Mouse (Mus musculus) intestine, embryonic 15.5 days (tissue): ENCODE measurements around the gene Gimap3. TPM values are rescaled to one million over a fixed set of nuclear protein-coding genes. Genes with fewer than 3 reads are reported as not detected.
A peak's percentile ranks its signal among the peaks of the same experiment; 100 is the strongest.

ENCODE experiments used
- ATAC-seq: fragments of 200-750 bp; cut with Nextera tagmentation; 2 replicates; pipeline ENCODE4 v1.8.0; 2017; ENCODE audit warnings: moderate TSS enrichment, moderate library complexity
- H3K27ac ChIP-seq: fragments of 300-500 bp; sonication (generic); 2 replicates; pipeline ENCODE4 v1.5.1; 2015; ENCODE audit warnings: mild to moderate bottlenecking, inconsistent platforms
- H3K27me3 ChIP-seq: fragments of 300-500 bp; sonication (generic); replicated peaks from 2 replicates; pipeline ENCODE4 v1.6.1; 2015; ENCODE audit warnings: inconsistent platforms
- H3K36me3 ChIP-seq: fragments of 300-500 bp; sonication (generic); 2 replicates; pipeline ENCODE4 v1.6.1; 2015; ENCODE audit warnings: inconsistent platforms
- H3K4me1 ChIP-seq: fragments of 300-500 bp; sonication (generic); replicated peaks from 2 replicates; pipeline ENCODE4 v1.6.1; 2015; ENCODE audit warnings: inconsistent platforms
- H3K4me2 ChIP-seq: fragments of 300-500 bp; sonication (generic); replicated peaks from 2 replicates; pipeline ENCODE4 v1.6.1; 2015; ENCODE audit warnings: mild to moderate bottlenecking, inconsistent platforms
- H3K4me3 ChIP-seq: fragments of 300-500 bp; sonication (generic); replicated peaks from 2 replicates; pipeline ENCODE4 v1.5.1; 2015; ENCODE audit warnings: inconsistent platforms
- H3K9ac ChIP-seq: fragments of 300-500 bp; sonication (generic); 2 replicates; pipeline ENCODE4 v1.6.1; 2015; ENCODE audit warnings: inconsistent platforms
- H3K9me3 ChIP-seq: fragments of 300-500 bp; sonication (generic); 2 replicates; pipeline ENCODE4 v1.6.1; 2016; ENCODE audit warnings: inconsistent platforms
- WGBS: fragments of 180-500 bp; shearing (Covaris S2); methylation state at CpG from one replicate; pipeline ENCODE4 v1.1.7; 2015; 5-methylcytosine and 5-hydroxymethylcytosine counted together
- polyA plus RNA-seq: library from polyadenylated mRNA; unstranded; fragments of >200 nt; fragmentation: Nextera tagmentation; extraction: Ambion mirVana; gene quantifications from 2 replicates; pipeline ENCODE4 v1.2.1, GENCODE M21; 2015

Gimap3 gene
- polyA plus RNA-seq, 1 experiment from 2014 or later, result 0.20 TPM

DNA sequence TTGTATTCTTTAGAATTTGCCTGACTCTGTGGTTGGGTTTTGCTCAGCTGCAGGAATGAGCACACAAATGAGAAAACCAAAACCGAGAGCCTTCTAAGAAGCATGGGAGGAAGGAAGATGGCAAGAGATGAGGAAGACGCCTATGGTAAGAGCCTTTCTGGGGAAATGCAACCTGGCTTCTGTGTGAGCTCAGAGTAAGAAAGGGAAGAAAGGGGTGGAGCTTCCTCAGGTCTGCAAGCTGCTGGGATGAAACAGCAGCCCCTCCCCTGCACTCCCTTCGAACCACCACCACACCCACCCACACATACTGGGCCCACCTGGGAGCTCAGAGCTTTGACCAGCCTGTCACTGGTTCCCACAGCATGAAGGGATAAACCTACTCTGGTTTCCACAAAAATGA lies 29.4 kb downstream of the Gimap3 start:
- Histone ChIP-seq H3K9me3 (no peaks in the 10 kb centered on the region), H3K4me3 (0 out of 2 replicates have a peak overlapping the region, but pooled peaks have one; percentile 6), H3K36me3 (no peaks in the 10 kb centered on the region), H3K4me2 (peak overlapping the region; percentile 89), H3K27me3 (peaks cover 10% of the 10 kb centered on the region), H3K9ac (no peak overlapping the region), H3K27ac (peak overlapping the region; percentile 89), H3K4me1 (peaks cover 16% of the 10 kb centered on the region)
- 22% methylated on average over 3 of the region's 3 CpGs for WGBS
- ATAC-seq, result peak; percentile 79

DNA sequence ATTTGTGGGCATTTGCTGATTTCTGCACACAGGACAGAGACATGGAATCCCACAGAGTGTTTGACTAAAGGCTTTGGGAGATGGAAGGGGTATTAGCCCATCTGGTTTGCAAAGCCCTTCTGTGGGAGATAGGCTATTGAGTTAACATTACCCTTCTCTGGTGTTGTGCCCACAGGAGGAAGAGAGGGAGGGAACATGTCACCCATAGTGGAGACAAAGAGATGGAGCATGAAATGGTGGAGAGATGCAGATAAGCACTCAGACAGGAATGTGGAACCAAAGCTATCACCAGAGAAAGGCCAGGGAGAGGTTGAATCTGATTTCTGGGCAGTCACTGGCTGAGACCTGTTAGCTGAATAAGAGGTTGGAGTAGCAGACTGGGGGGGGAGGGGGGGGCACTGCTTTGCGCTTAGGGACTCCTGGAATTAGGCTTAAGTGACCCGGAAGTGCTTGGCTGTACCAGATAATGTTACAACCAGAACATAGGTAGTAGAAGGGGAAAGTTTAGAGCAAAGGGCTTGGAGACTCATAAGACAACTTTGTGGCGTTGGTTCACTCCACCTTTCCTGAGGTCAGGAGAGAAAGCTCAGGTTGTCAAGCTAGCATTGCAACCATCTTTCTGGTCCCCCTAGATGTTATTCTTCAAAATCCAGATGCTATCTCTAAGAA lies 30.0 kb downstream of the Gimap3 start:
- Histone ChIP-seq H3K4me3 (peak overlapping the region; percentile 15), H3K4me1 (peaks cover 16% of the 10 kb centered on the region), H3K36me3 (no peaks in the 10 kb centered on the region), H3K4me2 (peak overlapping the region; percentile 89), H3K9me3 (no peaks in the 10 kb centered on the region), H3K27me3 (peaks cover 10% of the 10 kb centered on the region), H3K27ac (peak overlapping the region; percentile 89), H3K9ac (no peak overlapping the region)
- 50% methylated on average over 3 of the region's 3 CpGs for WGBS
- ATAC-seq, result no peak

DNA sequence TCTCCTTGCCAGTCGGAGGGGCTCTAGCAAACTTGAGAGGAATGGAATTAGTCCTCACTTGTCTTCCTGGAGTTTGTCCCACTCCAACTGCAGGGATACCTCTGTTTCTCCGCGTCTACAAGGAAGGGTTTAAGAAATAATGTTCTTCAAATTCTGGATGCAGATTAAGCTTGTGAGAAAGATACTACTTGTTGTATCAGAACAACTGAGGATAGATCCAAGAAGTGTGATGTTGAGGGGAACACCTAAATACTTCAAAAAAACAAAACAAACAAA lies 30.9 kb downstream of the Gimap3 start:
- Histone ChIP-seq H3K4me3 (peak overlapping the region; percentile 15; the same call in 1 of the 2 replicates), H3K4me1 (peaks cover 16% of the 10 kb centered on the region), H3K9me3 (no peaks in the 10 kb centered on the region), H3K9ac (no peak overlapping the region), H3K27ac (no peak overlapping the region), H3K27me3 (peaks cover 10% of the 10 kb centered on the region), H3K4me2 (peak overlapping the region; percentile 89), H3K36me3 (no peaks in the 10 kb centered on the region)
- 81% methylated on average over 3 of the region's 3 CpGs for WGBS
- ATAC-seq, result no peak

DNA sequence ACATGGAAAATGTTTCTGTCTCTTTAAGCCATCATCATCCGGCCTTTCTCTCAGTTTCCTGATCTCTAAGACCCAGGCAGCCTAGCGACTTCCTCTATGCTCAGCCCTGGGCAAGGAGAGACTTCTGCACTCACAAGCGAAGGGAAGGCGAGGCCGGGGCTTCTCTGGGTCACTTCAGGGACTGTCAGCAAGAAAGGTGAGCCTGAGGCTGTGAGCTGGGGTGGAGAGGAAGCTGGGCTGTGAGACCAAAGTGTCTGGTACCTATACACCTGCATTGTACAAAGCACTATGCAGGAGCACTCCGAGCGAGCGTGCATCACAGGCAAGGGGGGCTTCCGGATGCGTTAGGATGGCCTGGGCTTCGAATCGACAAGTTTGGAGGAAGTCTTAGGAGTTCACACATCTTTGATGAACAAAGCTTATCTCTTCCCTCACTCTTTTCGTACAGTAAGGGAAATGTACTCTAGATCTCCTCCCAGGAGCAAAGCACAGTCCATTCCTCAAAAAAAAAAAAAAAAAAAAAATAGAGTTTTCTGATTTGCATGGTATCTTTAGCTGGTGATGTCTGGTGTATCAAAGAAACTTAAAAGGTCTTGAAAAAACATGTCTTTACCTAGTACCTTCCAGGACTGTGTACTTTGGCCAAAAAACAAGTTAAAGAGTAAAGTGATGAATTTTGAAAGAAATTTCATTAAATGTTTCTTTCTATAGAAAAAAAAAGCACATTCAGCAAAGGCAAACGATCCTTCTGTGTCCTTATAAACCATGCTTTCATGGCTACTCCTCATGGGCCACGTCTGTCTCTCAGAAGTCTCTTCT lies 31.5 kb downstream of the Gimap3 start, which contains the start of gene Gimap1:
Gene Gimap1 (plus strand): TSS at position 94 of the 819 bp plus-strand sequence.
- Histone ChIP-seq H3K9me3 (no peaks in the 10 kb centered on the region), H3K27ac (peak within 1 kb of the TSS; percentile 54; the same call in 1 of the 2 replicates)

DNA sequence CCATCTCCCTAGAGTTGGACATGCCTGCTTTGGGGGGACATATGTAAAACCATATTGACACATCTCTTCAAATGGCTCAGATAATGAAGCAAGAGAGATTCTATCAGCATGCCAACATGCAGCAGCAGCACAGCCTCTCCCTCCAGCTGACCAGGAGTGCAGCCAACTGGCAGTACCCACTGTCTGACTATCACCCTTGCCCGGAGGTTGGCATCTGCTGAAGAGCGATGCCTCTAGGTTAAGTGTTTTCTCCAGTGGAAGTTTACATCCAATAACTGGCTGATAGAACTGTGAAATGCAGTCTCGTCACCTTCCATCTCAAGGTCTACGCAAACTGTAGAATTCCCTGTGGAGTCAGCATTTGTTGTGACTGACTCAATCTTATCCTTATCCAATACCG lies 33.0 kb downstream of the Gimap3 start:
- Histone ChIP-seq H3K4me2 (no peak overlapping the region), H3K27ac (no peak overlapping the region), H3K4me1 (peaks cover 9% of the 10 kb centered on the region; the same call in 1 of the 2 replicates), H3K4me3 (no peak overlapping the region), H3K9ac (no peak overlapping the region), H3K36me3 (no peaks in the 10 kb centered on the region), H3K9me3 (no peaks in the 10 kb centered on the region), H3K27me3 (peaks cover 7% of the 10 kb centered on the region)
- no peak for ATAC-seq
- 88% methylated on average over 5 of the region's 5 CpGs for WGBS

More for the DNA sequence above, 31.5 kb downstream of the Gimap3 start, which contains the start of gene Gimap1:
- 65% methylated on average over 15 of the region's 15 CpGs for WGBS
- ATAC-seq, result no peak
- H3K36me3 ChIP-seq, result no peaks in the 10 kb centered on the region
- peak within 1 kb of the TSS; percentile 20; the same call in 1 of the 2 replicates for H3K9ac ChIP-seq
- H3K4me3 ChIP-seq, result peak within 1 kb of the TSS; percentile 34
- H3K27me3 ChIP-seq, result peaks cover 10% of the 10 kb centered on the region
- peak within 1 kb of the TSS; percentile 89 for H3K4me2 ChIP-seq
- H3K4me1 ChIP-seq, result peaks cover 16% of the 10 kb centered on the region

DNA sequence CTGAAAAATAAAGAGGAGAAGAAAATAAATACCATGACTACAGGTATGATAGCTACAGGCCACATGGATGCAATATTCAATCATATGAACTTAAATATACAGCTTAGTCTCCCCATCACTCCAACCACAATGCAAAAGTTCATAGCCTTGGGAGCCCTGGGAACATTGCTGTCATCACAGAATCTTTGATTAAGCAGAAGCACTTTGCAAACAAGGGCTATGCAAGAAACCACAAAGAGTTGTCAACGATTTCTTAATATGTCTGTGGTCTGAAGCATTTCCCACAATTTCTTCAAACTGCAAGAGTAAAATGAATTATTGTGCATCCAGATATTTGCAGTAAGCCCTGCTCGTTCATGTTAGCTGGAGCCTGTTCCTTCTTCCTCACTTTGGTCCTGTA lies 33.6 kb downstream of the Gimap3 start:
- peaks cover under 1% of the 10 kb centered on the region; the same call in 1 of the 2 replicates for H3K27me3 ChIP-seq
- no peak overlapping the region for H3K27ac ChIP-seq
- WGBS, result 81% methylated on average over 2 of the region's 2 CpGs
- H3K9ac ChIP-seq, result no peak overlapping the region
- no peaks in the 10 kb centered on the region for H3K9me3 ChIP-seq
- no peak overlapping the region for H3K4me2 ChIP-seq
- no peak overlapping the region for H3K4me3 ChIP-seq
- peaks cover 4% of the 10 kb centered on the region; the same call in 1 of the 2 replicates for H3K4me1 ChIP-seq
- no peak for ATAC-seq
- H3K36me3 ChIP-seq, result no peaks in the 10 kb centered on the region

DNA sequence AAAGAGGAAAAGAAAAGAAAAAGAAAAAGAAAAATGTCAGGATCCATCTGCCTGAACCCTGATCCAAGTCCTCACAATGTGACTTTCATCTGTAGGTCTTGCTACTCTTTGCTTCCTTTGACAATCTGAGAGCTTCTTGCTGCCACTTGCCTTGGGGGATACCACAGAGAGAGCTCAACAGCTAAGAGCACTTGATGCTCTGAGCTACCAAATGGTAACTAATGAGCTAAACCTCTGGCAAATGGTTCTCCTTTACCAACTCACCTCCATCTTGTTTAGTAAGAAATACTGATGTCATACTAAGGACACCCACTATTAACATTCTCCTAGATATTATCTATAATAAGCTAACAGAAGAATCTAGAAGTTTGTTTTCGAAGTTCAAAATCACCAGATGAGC lies 37.0 kb downstream of the Gimap3 start:
- no peaks in the 10 kb centered on the region for H3K27me3 ChIP-seq
- no peak overlapping the region for H3K9ac ChIP-seq
- H3K36me3 ChIP-seq, result no peaks in the 10 kb centered on the region
- no peaks in the 10 kb centered on the region for H3K4me1 ChIP-seq
- H3K9me3 ChIP-seq, result no peaks in the 10 kb centered on the region
- H3K4me2 ChIP-seq, result no peak overlapping the region
- H3K4me3 ChIP-seq, result no peak overlapping the region
- WGBS, result 92% methylated on average over 1 of the region's 1 CpGs
- no peak for ATAC-seq
- no peak overlapping the region for H3K27ac ChIP-seq

DNA sequence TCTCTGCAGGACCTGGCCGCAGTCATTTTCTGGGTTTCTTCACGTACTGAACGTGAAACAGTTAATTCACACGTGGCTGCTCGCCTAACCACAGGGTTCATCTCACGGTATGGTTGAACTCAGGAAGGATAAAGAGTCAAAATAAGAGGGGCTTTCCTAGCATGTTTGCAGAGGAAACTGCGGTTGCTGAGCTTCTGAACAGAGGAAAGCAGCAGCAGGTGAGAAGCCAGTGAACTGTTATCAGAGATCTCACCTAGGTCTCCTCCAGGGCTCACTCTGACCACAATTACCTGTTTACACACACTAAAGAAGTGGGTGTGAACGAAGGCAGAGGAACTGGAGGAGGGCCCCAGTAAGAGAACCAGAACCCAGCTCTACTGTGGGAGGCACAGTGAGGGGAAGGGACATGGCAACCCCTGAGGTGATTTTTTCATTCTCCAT lies 37.8 kb downstream of the Gimap3 start:
- Histone ChIP-seq H3K9me3 (no peaks in the 10 kb centered on the region), H3K27me3 (no peaks in the 10 kb centered on the region), H3K36me3 (no peaks in the 10 kb centered on the region), H3K4me3 (no peak overlapping the region), H3K4me2 (no peak overlapping the region), H3K27ac (no peak overlapping the region), H3K9ac (no peak overlapping the region), H3K4me1 (no peaks in the 10 kb centered on the region)
- WGBS, result 38% methylated on average over 8 of the region's 8 CpGs
- peak; percentile 47 for ATAC-seq

DNA sequence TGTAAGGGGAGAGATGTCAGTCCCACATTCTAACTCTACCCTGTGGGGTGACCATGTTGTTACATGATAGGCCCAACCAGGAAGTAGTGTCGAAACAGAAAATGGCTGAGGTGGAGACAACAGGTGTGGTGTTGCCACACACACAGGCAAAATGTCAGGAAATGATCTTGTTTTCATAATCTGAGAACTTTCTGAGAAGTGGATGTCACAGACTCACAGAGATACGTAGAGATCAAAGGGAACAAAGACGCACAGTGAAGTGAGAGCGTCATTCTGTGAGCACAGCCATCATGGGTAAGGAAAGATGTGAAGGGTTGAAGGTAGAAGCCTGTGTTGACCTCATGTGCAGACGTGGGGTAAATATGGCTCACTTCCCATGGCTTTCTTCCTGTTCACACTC lies 42.9 kb downstream of the Gimap3 start:
- H3K4me3 ChIP-seq, result no peak overlapping the region
- ATAC-seq, result no peak
- H3K9ac ChIP-seq, result no peak overlapping the region
- no peaks in the 10 kb centered on the region for H3K36me3 ChIP-seq
- 90% methylated on average over 5 of the region's 5 CpGs for WGBS
- no peak overlapping the region for H3K4me2 ChIP-seq
- no peaks in the 10 kb centered on the region for H3K4me1 ChIP-seq
- no peak overlapping the region for H3K27ac ChIP-seq
- H3K27me3 ChIP-seq, result no peaks in the 10 kb centered on the region
- no peaks in the 10 kb centered on the region for H3K9me3 ChIP-seq

DNA sequence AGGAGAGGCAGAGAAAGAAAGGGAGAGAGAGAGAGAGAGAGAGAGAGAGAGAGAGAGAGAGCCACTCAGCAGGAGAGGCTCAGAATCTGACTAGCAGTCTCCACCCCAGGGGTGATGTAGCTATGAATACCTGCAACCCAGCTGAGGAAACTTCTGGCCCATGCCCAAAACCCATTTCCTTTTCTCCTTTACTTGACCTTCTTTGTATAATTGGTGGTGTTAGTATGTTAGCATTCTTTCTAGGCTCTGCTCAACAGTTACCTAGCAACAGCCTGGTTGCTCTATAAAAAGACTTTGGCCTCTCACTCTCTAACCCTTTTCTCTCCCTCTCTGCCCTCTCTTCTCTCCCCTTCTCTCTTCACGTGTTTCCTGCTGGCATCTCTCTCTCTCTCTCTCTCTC lies 45.2 kb downstream of the Gimap3 start:
- no peaks in the 10 kb centered on the region for H3K4me1 ChIP-seq
- H3K9me3 ChIP-seq, result no peaks in the 10 kb centered on the region
- no peaks in the 10 kb centered on the region for H3K27me3 ChIP-seq
- H3K4me3 ChIP-seq, result no peak overlapping the region
- H3K36me3 ChIP-seq, result no peaks in the 10 kb centered on the region
- no peak overlapping the region for H3K4me2 ChIP-seq
- H3K9ac ChIP-seq, result no peak overlapping the region
- H3K27ac ChIP-seq, result no peak overlapping the region
- ATAC-seq, result peak; percentile 75
- WGBS, result 0% methylated on average over 1 of the region's 1 CpGs

DNA sequence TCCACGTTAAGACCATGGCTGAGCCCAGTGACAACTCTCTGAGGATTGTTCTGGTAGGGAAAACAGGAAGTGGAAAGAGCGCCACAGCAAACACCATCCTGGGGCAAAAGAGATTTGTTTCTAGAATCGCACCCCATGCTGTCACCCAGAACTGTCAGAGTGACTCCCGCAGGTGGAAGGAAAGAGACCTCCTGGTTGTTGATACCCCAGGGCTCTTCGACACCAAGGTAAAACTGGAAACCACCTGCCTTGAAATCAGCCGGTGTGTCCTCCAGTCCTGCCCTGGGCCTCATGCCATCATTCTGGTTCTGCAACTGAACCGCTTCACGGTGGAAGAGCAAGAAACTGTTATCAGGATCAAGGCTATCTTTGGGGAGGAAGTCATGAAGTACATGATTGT lies 47.2 kb downstream of the Gimap3 start:
- ATAC-seq, result no peak
- Histone ChIP-seq H3K9ac (no peak overlapping the region), H3K4me3 (no peak overlapping the region), H3K9me3 (no peaks in the 10 kb centered on the region), H3K4me2 (no peak overlapping the region), H3K36me3 (no peaks in the 10 kb centered on the region), H3K27ac (no peak overlapping the region), H3K4me1 (no peaks in the 10 kb centered on the region), H3K27me3 (no peaks in the 10 kb centered on the region)
- 75% methylated on average over 8 of the region's 8 CpGs for WGBS

DNA sequence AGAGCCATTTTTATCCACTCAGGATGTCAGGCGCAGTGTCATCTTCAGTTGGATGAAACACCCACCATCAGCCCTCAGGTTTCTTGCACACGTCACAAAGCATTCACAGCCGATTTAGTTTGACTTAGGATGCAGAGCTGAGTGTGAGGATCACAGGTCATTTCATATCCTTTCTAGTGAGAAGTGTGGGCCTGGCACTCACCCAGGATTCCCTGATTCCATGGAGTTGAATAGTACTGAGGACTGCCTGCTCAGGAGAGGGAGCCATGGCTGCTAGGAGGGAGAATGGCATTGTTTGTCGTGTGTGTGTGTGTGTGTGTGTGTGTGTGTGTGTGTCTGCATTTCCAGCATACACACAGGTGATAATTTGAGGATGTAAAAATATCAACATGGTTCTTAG lies 50.3 kb downstream of the Gimap3 start:
- Histone ChIP-seq H3K9me3 (no peaks in the 10 kb centered on the region), H3K9ac (no peak overlapping the region), H3K27ac (no peak overlapping the region), H3K36me3 (no peaks in the 10 kb centered on the region), H3K27me3 (no peaks in the 10 kb centered on the region), H3K4me1 (no peaks in the 10 kb centered on the region), H3K4me3 (no peak overlapping the region), H3K4me2 (no peak overlapping the region)
- no peak for ATAC-seq
- 84% methylated on average over 4 of the region's 4 CpGs for WGBS
